Comparison of ENCODE assay signal across 11 mouse cellular contexts in genomic region chr1:160306866-160307616, GRCm38 (mm10).
DNase-seq lines count a peak whose midpoint lies in the region; TF ChIP-seq lines count a peak whose summit lies in the region.
"Had no signal": no experiment of that assay in that cellular context is flagged by ENCODE, and none has a peak within 500 bp of the region (broad histone marks: within the 10 kb centered on the region; RNA-seq: fewer than 3 reads in every experiment).

No protein-coding gene starts in this region.

- H3K79me2 ChIP-seq in MEL (ENCODE audit: control insufficient read depth, insufficient read depth, low read length, poor library complexity): peaks cover 3% of the 10 kb centered on the region; the same call in 1 of the 2 replicates

- 79% methylated on average over 10 of the region's 10 CpGs for WGBS in midbrain, embryonic 10.5 days

- no peaks in the 10 kb centered on the region for H3K9me3 ChIP-seq in MEL (replicated peaks; ENCODE audit: insufficient read depth, low read length)
- no peaks in the 10 kb centered on the region for H3K9me3 ChIP-seq in midbrain, embryonic 10.5 days (replicated peaks)
- H3K9me3 ChIP-seq: neural tube, embryonic 12.5 days had no signal

- H3K4me1 ChIP-seq in MEL (ENCODE audit: control insufficient read depth in 1 of 2, insufficient read depth in 2 of 2, low read length in 2 of 2): peaks cover 34 to 41% of the 10 kb centered on the region in 2 experiments
- peaks cover 8% of the 10 kb centered on the region; the same call in 1 of the 2 replicates for H3K4me1 ChIP-seq in midbrain, embryonic 10.5 days
- H3K4me1 ChIP-seq: neural tube, embryonic 12.5 days had no signal

- TF ChIP-seq CTCF in MEL (IDR thresholded peaks at IDR 0.05 in 2 of 3, conservative IDR thresholded peaks at IDR 0.05 in 1 of 3; ENCODE audit: control insufficient read depth in 1 of 3, insufficient read depth in 1 of 3, low read depth in 2 of 3, low read length in 3 of 3, poor library complexity in 1 of 3, severe bottlenecking in 1 of 3): no peak

- peak; percentile 93 to 94 for TF ChIP-seq EP300 in MEL (IDR thresholded peaks at IDR 0.05; ENCODE audit: low read depth in 1 of 2, low read length in 2 of 2)

- H3K9ac ChIP-seq in MEL (ENCODE audit: control insufficient read depth, low read depth, low read length, poor library complexity, severe bottlenecking): peak overlapping the region; percentile 62
- H3K9ac ChIP-seq: neural tube, embryonic 12.5 days had no signal

- no peak for TF ChIP-seq RAD21 in MEL (IDR thresholded peaks at IDR 0.05; ENCODE audit: low read depth, low read length)

- peak overlapping the region; percentile 24 to 58 for H3K4me3 ChIP-seq in MEL (ENCODE audit: control insufficient read depth in 1 of 2, insufficient read depth in 1 of 2, low read depth in 2 of 2, low read length in 2 of 2)
- no peak overlapping the region for H3K4me3 ChIP-seq in midbrain, embryonic 10.5 days
- H3K4me3 ChIP-seq: neural tube, embryonic 12.5 days had no signal

- TF ChIP-seq POLR2A in MEL (IDR thresholded peaks at IDR 0.05; ENCODE audit: control insufficient read depth in 1 of 2, insufficient read depth in 1 of 2, low read depth in 1 of 2, low read length in 2 of 2, poor library complexity in 1 of 2): no peak

- no peaks in the 10 kb centered on the region for H3K27me3 ChIP-seq in MEL (ENCODE audit: control insufficient read depth in 1 of 2, insufficient read depth in 2 of 2, low read length in 2 of 2)
- H3K27me3 ChIP-seq in midbrain, embryonic 10.5 days (ENCODE audit: low read depth, poor library complexity, severe bottlenecking): no peaks in the 10 kb centered on the region
- H3K27me3 ChIP-seq: neural tube, embryonic 12.5 days; Patski had no signal

- DNase-seq in A20 (ENCODE audit: low read depth, low spot score): peak; percentile 87
- peak; percentile 86 for DNase-seq in MEL (ENCODE audit: low read depth, low spot score)
- peak; percentile 49 for DNase-seq in liver
- peak; percentile 70 for DNase-seq in naive thymus-derived CD4-positive, alpha-beta T cell, adult 2 months (ENCODE audit: low read depth)
- no peak for DNase-seq in midbrain, embryonic 10.5 days (ENCODE audit: low spot score)
- DNase-seq in frontal cortex, postnatal 14 days (ENCODE audit: low spot score in 2 of 2): no peak
- DNase-seq in layer of hippocampus, postnatal 36 days: no peak
- no peak for DNase-seq in adrenal gland, adult 18-20 months (ENCODE audit: low spot score in 2 of 2)
- DNase-seq: kidney, adult 8-10 months had no signal

- peak overlapping the region; percentile 75 for H3K27ac ChIP-seq in MEL (ENCODE audit: control insufficient read depth, low read depth, low read length)
- no peak overlapping the region for H3K27ac ChIP-seq in midbrain, embryonic 10.5 days (replicated peaks)
- H3K27ac ChIP-seq: neural tube, embryonic 12.5 days had no signal

- H3K36me3 ChIP-seq in MEL (ENCODE audit: control insufficient read depth in 1 of 2, insufficient read depth in 2 of 2, low read length in 2 of 2): peaks cover 0 to 55% of the 10 kb centered on the region in 2 experiments; a peak in 2 of 4 replicates
- H3K36me3 ChIP-seq in midbrain, embryonic 10.5 days: no peaks in the 10 kb centered on the region
- H3K36me3 ChIP-seq: neural tube, embryonic 12.5 days had no signal

TF ChIP-seq in MEL, 35 proteins besides CTCF, POLR2A, EP300 and RAD21:
- peak; percentile 34; the same call in 1 of the 2 replicates for TF ChIP-seq TBP (IDR thresholded peaks at IDR 0.05; ENCODE audit: low read depth, low read length)
- peak; percentile 97 for TF ChIP-seq RCOR1 (IDR thresholded peaks at IDR 0.05; ENCODE audit: low read depth, low read length)
- no peak for TF ChIP-seq ZKSCAN1 (IDR thresholded peaks at IDR 0.05; ENCODE audit: low read depth, low read length)
- peak; percentile 80 for TF ChIP-seq MYC (IDR thresholded peaks at IDR 0.05; ENCODE audit: low read depth, low read length)
- TF ChIP-seq ZNF384 (IDR thresholded peaks at IDR 0.05; ENCODE audit: low read depth, low read length): peak; percentile 60
- TF ChIP-seq TCF12 (IDR thresholded peaks at IDR 0.05; ENCODE audit: low read depth, low read length): peak; percentile 96
- no peak for TF ChIP-seq CHD1 (IDR thresholded peaks at IDR 0.05; ENCODE audit: low read depth, low read length)
- no peak for TF ChIP-seq NRF1 (IDR thresholded peaks at IDR 0.05; ENCODE audit: insufficient read depth, low read depth, low read length, poor library complexity, severe bottlenecking)
- TF ChIP-seq KAT2A (conservative IDR thresholded peaks at IDR 0.05; ENCODE audit: low read depth, low read length): no peak
- TF ChIP-seq MXI1 (IDR thresholded peaks at IDR 0.05; ENCODE audit: low read depth, low read length): peak; percentile 51
- TF ChIP-seq USF1 (IDR thresholded peaks at IDR 0.05; ENCODE audit: low read depth, low read length): no peak
- peak; percentile 65; the same call in 1 of the 2 replicates for TF ChIP-seq MAX (IDR thresholded peaks at IDR 0.05; ENCODE audit: low read length)
- no peak for TF ChIP-seq UBTF (IDR thresholded peaks at IDR 0.05; ENCODE audit: borderline replicate concordance, insufficient read depth, low read depth, low read length)
- peak; percentile 52; the same call in 1 of the 2 replicates for TF ChIP-seq ELF1 (IDR thresholded peaks at IDR 0.05; ENCODE audit: low read depth, low read length)
- TF ChIP-seq MAZ (IDR thresholded peaks at IDR 0.05; ENCODE audit: low read depth, low read length): peak; percentile 92
- peak; percentile 97 for TF ChIP-seq ETS1 (IDR thresholded peaks at IDR 0.05; ENCODE audit: low read depth, low read length)
- no peak for TF ChIP-seq ZC3H11A (IDR thresholded peaks at IDR 0.05; ENCODE audit: low read depth, low read length)
- peak; percentile 29; the same call in 1 of the 2 replicates for TF ChIP-seq MEF2A (IDR thresholded peaks at IDR 0.05; ENCODE audit: extremely low read depth, insufficient replicate concordance, low read depth, low read length, poor library complexity, severe bottlenecking)
- TF ChIP-seq NELFE (IDR thresholded peaks at IDR 0.05; ENCODE audit: low read depth, low read length): no peak
- TF ChIP-seq CHD2 (IDR thresholded peaks at IDR 0.05; ENCODE audit: low read length): peak; percentile 25; the same call in 1 of the 2 replicates
- peak; percentile 97 for TF ChIP-seq GATA1 (IDR thresholded peaks at IDR 0.05; ENCODE audit: low read depth, low read length)
- TF ChIP-seq E2F4 (IDR thresholded peaks at IDR 0.05; ENCODE audit: borderline replicate concordance, low read depth, low read length): no peak
- no peak for TF ChIP-seq GABPA (IDR thresholded peaks at IDR 0.05; ENCODE audit: low read depth, low read length)
- TF ChIP-seq HCFC1 (IDR thresholded peaks at IDR 0.05; ENCODE audit: low read depth, low read length): peak; percentile 21; the same call in 1 of the 2 replicates
- TF ChIP-seq POLR2AphosphoS5 (IDR thresholded peaks at IDR 0.05; ENCODE audit: borderline replicate concordance, low read depth, low read length): no peak
- TF ChIP-seq SMC3 (IDR thresholded peaks at IDR 0.05; ENCODE audit: low read depth, low read length): 0 out of 2 replicates have a peak, but pooled peaks have one; percentile 2
- peak; percentile 83 for TF ChIP-seq SIN3A (IDR thresholded peaks at IDR 0.05; ENCODE audit: low read length)
- TF ChIP-seq MAFK (IDR thresholded peaks at IDR 0.05; ENCODE audit: borderline replicate concordance, low read depth, low read length): peak; percentile 80; the same call in 1 of the 2 replicates
- TF ChIP-seq USF2 (IDR thresholded peaks at IDR 0.05; ENCODE audit: borderline replicate concordance in 1 of 2, insufficient read depth in 1 of 2, low read depth in 1 of 2, low read length in 2 of 2): no peak
- TF ChIP-seq MYB (IDR thresholded peaks at IDR 0.05; ENCODE audit: low read depth, low read length): 0 out of 2 replicates have a peak, but pooled peaks have one; percentile 22
- TF ChIP-seq JUND (IDR thresholded peaks at IDR 0.05; ENCODE audit: low read depth, low read length): no peak
- TF ChIP-seq TAL1 (IDR thresholded peaks at IDR 0.05; ENCODE audit: low read length): peak; percentile 61
- no peak for TF ChIP-seq POLR2AphosphoS2 (IDR thresholded peaks at IDR 0.05; ENCODE audit: low read length)
- no peak for TF ChIP-seq ZMIZ1 (IDR thresholded peaks at IDR 0.05; ENCODE audit: low read depth, low read length)
- peak; percentile 82; the same call in 1 of the 2 replicates for TF ChIP-seq BHLHE40 (IDR thresholded peaks at IDR 0.05; ENCODE audit: borderline replicate concordance, low read depth, low read length)
TF ChIP-seq in MEL: peak in this region for 20.

Comparison
In these comparisons a context has a peak if more than half of its experiments do, and no peak if none do; other contexts are left out.
1. DNase-seq: peak in A20 (single experiment), MEL (single experiment), liver (single experiment) and naive thymus-derived CD4-positive, alpha-beta T cell, adult 2 months (single experiment); none in midbrain, embryonic 10.5 days (single experiment), frontal cortex, postnatal 14 days (0 of 2), layer of hippocampus, postnatal 36 days (0 of 2) and adrenal gland, adult 18-20 months (0 of 2).